Mouse (Mus musculus): ENCODE measurements around the gene Asic2. TPM values are rescaled to one million over a fixed set of nuclear protein-coding genes. Genes with fewer than 3 reads are reported as not detected.

Asic2 gene
- polyA plus RNA-seq, 1 experiment from 2014 or later: 17.8 TPM

DNA sequence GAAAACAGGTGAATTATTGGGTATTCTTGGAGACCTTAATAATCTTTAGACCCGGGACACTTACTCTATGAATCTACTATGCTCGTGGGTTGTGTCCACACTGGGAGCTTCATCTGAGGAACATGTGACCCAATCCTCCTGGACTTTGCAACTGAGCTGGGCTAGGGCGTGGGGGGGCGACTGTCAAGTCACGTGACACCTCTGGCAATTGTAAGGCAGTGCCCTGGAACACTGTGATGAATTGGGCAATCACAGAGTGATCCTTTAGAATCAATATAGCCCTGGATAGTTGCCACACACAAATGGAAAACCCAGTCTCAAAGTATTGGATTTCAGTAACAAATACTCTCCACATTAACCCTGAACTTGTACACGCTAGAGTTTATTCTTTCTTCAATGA lies 867.4 kb downstream of the Asic2 start:
- Histone ChIP-seq H3K4me3 (ENCODE audit: low read length) (no peak overlapping the region), H3K27ac (ENCODE audit: low read depth, low read length) (no peak overlapping the region), H3K4me1 (ENCODE audit: control insufficient read depth, insufficient read depth, low read depth, low read length) (peaks cover 2% of the 10 kb centered on the region; the same call in 1 of the 2 replicates), H3K9ac (ENCODE audit: low read depth, low read length) (no peak overlapping the region), H3K36me3 (ENCODE audit: control insufficient read depth, insufficient read depth, low read length) (no peaks in the 10 kb centered on the region), H3K4me2 (ENCODE audit: low read length) (no peak overlapping the region), H3K27me3 (replicated peaks; ENCODE audit: control insufficient read depth, insufficient read depth, low read length) (no peaks in the 10 kb centered on the region), H3K9me3 (ENCODE audit: control insufficient read depth, low read length) (no peaks in the 10 kb centered on the region)
- WGBS: 84% methylated on average over 6 of the region's 6 CpGs
- no peak for ATAC-seq

DNA sequence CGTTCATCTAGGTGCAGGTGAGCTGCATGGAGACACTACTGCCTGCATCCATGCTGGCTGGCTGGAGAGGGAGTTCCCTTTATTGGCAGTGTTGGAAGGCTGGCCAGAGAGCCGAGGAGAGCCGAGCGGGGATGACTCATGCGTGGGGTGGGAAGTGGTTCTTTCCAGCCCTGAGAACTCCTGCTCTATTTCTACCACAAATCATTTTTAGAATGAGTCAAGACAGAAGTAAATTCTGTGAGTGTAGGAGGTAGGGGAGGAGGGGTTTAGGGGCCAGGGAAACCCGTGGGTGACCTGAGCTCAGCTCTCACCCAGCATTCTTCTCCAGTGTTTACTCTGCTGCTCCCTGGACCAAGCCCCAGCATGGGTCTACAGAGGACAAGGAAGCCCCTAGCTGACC lies 872.2 kb downstream of the Asic2 start:
- Histone ChIP-seq H3K4me3 (ENCODE audit: low read length) (no peak overlapping the region), H3K27me3 (replicated peaks; ENCODE audit: control insufficient read depth, insufficient read depth, low read length) (no peaks in the 10 kb centered on the region), H3K36me3 (ENCODE audit: control insufficient read depth, insufficient read depth, low read length) (no peaks in the 10 kb centered on the region), H3K4me1 (ENCODE audit: control insufficient read depth, insufficient read depth, low read depth, low read length) (no peaks in the 10 kb centered on the region), H3K9me3 (ENCODE audit: control insufficient read depth, low read length) (no peaks in the 10 kb centered on the region), H3K27ac (ENCODE audit: low read depth, low read length) (no peak overlapping the region), H3K9ac (ENCODE audit: low read depth, low read length) (no peak overlapping the region), H3K4me2 (ENCODE audit: low read length) (no peak overlapping the region)
- no peak for ATAC-seq
- WGBS: 78% methylated on average over 6 of the region's 6 CpGs

DNA sequence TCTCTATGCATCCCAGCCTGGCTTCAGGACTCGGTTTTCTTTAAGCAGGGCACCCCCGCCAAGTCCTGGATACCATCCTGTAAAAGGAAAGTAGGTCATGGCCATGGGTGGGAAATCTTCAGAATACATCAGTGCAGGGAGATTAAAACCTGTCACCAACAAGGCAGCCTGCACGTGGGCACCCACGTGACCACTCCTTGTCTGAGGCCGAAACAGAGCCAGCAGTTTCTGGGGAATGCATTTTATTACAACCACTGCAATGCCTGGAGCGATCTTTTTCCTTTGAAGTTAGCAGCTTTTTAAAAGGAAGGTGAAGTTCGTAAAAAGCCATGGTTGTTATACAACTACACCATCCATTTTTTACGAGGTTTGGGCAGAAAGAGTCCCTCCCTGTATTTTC lies 873.7 kb downstream of the Asic2 start:
- Histone ChIP-seq H3K36me3 (ENCODE audit: control insufficient read depth, insufficient read depth, low read length) (no peaks in the 10 kb centered on the region), H3K4me1 (ENCODE audit: control insufficient read depth, insufficient read depth, low read depth, low read length) (no peaks in the 10 kb centered on the region), H3K9me3 (ENCODE audit: control insufficient read depth, low read length) (no peaks in the 10 kb centered on the region), H3K27ac (ENCODE audit: low read depth, low read length) (no peak overlapping the region), H3K9ac (ENCODE audit: low read depth, low read length) (no peak overlapping the region), H3K27me3 (replicated peaks; ENCODE audit: control insufficient read depth, insufficient read depth, low read length) (no peaks in the 10 kb centered on the region), H3K4me3 (ENCODE audit: low read length) (no peak overlapping the region), H3K4me2 (ENCODE audit: low read length) (no peak overlapping the region)
- WGBS: 74% methylated on average over 8 of the region's 8 CpGs
- ATAC-seq: no peak

DNA sequence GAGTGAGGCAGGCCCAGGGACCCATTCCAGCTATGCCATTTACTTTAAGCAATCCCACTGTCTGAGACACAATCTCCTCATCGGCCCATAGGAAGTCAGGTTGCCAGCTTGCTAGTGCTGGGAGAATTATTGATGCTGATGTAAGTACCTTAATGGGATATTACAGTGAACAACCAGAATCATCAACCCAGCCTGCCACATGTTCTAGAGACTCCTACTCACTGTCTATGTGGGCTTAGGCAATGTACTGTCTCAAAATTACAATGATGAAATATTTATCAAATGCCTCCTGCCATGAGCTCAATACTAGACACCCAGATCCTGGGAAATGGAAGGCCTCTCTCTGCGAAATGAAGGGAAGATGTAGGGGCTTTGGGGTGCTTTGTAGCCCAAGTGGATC lies 876.1 kb downstream of the Asic2 start:
- Histone ChIP-seq H3K4me2 (ENCODE audit: low read length) (no peak overlapping the region), H3K27ac (ENCODE audit: low read depth, low read length) (no peak overlapping the region), H3K4me3 (ENCODE audit: low read length) (no peak overlapping the region), H3K9me3 (ENCODE audit: control insufficient read depth, low read length) (no peaks in the 10 kb centered on the region), H3K4me1 (ENCODE audit: control insufficient read depth, insufficient read depth, low read depth, low read length) (no peaks in the 10 kb centered on the region), H3K27me3 (replicated peaks; ENCODE audit: control insufficient read depth, insufficient read depth, low read length) (no peaks in the 10 kb centered on the region), H3K9ac (ENCODE audit: low read depth, low read length) (no peak overlapping the region), H3K36me3 (ENCODE audit: control insufficient read depth, insufficient read depth, low read length) (no peaks in the 10 kb centered on the region)
- no peak for ATAC-seq
- 69% methylated on average over 2 of the region's 2 CpGs for WGBS

DNA sequence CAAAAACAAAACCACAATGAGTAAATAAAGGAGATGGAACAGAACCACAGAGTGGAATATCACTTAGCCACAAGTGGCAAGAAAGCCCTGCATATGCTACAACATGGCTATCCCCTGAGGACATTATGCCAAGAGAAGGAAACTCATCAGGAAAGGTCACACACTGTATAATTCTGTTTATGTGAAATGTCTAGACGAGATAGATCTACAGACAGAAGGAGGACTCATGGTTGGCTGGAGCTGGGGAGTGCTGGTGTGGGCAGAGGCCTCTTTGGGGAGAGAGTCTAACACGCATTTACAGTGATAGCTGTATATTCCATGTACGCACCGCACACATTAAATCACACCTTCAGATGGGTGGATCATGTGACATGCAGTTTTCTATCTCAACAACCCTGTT lies 884.4 kb downstream of the Asic2 start:
- no peak overlapping the region for H3K9ac ChIP-seq (ENCODE audit: low read depth, low read length)
- no peak overlapping the region for H3K4me2 ChIP-seq (ENCODE audit: low read length)
- H3K36me3 ChIP-seq (ENCODE audit: control insufficient read depth, insufficient read depth, low read length): no peaks in the 10 kb centered on the region
- ATAC-seq: no peak
- H3K27me3 ChIP-seq (replicated peaks; ENCODE audit: control insufficient read depth, insufficient read depth, low read length): no peaks in the 10 kb centered on the region
- H3K4me1 ChIP-seq (ENCODE audit: control insufficient read depth, insufficient read depth, low read depth, low read length): peaks cover 3% of the 10 kb centered on the region; the same call in 1 of the 2 replicates
- H3K4me3 ChIP-seq (ENCODE audit: low read length): no peak overlapping the region
- WGBS: 75% methylated on average over 4 of the region's 4 CpGs
- H3K27ac ChIP-seq (ENCODE audit: low read depth, low read length): no peak overlapping the region
- no peaks in the 10 kb centered on the region for H3K9me3 ChIP-seq (ENCODE audit: control insufficient read depth, low read length)

DNA sequence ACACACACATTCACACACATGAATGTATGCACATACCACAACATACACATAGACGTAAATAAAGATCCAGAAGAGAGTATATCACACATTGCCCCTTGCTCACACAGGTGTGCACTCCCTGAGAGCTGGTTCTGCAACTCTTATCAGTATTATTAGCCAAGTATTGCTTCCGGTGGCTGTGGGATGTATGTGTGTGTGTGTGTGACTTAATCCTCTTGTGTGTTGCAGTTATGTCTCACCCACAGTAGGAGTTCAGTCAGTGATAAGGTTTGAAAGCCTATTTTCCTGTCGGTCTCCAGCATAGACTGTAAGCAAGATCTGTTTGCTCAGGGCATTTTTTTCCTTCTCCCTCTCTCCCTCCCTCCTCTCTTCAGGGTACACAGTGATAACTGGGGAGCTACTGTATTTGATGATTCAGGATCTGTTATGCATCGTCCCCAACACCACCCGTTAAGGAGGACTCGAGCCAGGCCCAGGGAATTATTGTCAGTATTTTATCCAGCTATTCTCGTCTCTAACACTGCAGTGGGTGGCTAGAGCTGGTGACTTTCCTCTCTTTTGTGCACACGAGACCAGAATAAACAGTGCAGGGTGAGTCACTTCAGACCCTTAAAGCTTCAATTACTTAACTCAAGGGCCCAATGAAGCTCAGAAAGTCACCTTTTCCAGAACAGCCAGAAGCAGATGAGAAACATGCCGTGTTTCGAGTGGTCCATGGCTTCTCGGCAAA lies 888.0 kb downstream of the Asic2 start:
- Histone ChIP-seq H3K36me3 (ENCODE audit: control insufficient read depth, insufficient read depth, low read length) (no peaks in the 10 kb centered on the region), H3K27me3 (replicated peaks; ENCODE audit: control insufficient read depth, insufficient read depth, low read length) (no peaks in the 10 kb centered on the region), H3K9ac (ENCODE audit: low read depth, low read length) (no peak overlapping the region), H3K4me2 (ENCODE audit: low read length) (no peak overlapping the region), H3K4me3 (ENCODE audit: low read length) (no peak overlapping the region), H3K9me3 (ENCODE audit: control insufficient read depth, low read length) (no peaks in the 10 kb centered on the region), H3K27ac (ENCODE audit: low read depth, low read length) (no peak overlapping the region), H3K4me1 (ENCODE audit: control insufficient read depth, insufficient read depth, low read depth, low read length) (peaks cover 3% of the 10 kb centered on the region; the same call in 1 of the 2 replicates)
- WGBS: 69% methylated on average over 11 of the region's 11 CpGs
- no peak for ATAC-seq

DNA sequence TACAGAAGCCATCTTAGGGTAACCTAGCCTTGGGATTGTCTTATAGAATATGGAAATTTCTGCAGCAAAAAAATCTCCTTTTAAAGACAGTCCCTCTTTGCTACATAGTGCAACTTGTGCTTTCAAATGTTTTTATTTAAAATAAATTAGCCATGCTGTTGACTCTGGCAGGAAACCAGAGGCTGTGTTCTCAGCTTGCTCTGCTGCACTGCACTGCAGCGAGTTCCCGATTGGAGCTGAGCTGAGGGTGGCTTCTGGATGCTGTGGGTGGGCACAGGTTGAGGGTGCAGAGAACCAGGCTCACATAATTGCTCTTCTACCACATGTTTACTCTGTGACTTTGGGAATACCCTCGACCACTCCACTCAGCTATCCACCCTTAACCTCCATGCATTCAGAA lies 889.0 kb downstream of the Asic2 start:
- H3K36me3 ChIP-seq (ENCODE audit: control insufficient read depth, insufficient read depth, low read length): no peaks in the 10 kb centered on the region
- no peaks in the 10 kb centered on the region for H3K4me1 ChIP-seq (ENCODE audit: control insufficient read depth, insufficient read depth, low read depth, low read length)
- no peak overlapping the region for H3K9ac ChIP-seq (ENCODE audit: low read depth, low read length)
- WGBS: 59% methylated on average over 3 of the region's 3 CpGs
- no peak overlapping the region for H3K4me3 ChIP-seq (ENCODE audit: low read length)
- no peak for ATAC-seq
- H3K27ac ChIP-seq (ENCODE audit: low read depth, low read length): no peak overlapping the region
- no peaks in the 10 kb centered on the region for H3K9me3 ChIP-seq (ENCODE audit: control insufficient read depth, low read length)
- H3K27me3 ChIP-seq (replicated peaks; ENCODE audit: control insufficient read depth, insufficient read depth, low read length): no peaks in the 10 kb centered on the region
- H3K4me2 ChIP-seq (ENCODE audit: low read length): no peak overlapping the region

DNA sequence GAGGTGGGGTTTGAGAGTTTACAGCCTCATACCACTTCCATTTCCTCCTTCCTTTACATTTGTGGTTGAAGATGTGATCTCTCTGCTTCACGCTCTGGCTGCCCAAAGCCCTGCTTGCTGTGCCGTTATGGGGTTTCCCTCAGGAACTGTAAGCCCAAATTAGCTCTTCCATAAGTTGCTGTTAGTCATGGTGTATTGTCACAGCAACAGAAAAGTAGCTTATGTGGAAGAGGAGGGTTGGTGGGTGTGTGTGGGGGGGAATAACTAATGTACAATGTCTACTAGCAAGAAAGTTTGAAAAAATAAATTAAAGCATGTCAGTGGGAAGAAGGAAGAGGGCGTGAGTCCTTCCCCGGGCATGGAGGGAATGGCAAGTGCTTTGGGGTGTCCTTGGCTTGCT lies 896.4 kb downstream of the Asic2 start:
- ATAC-seq: no peak
- WGBS: 81% methylated on average over 4 of the region's 4 CpGs
- H3K4me1 ChIP-seq (ENCODE audit: control insufficient read depth, insufficient read depth, low read depth, low read length): no peaks in the 10 kb centered on the region
- H3K9me3 ChIP-seq (ENCODE audit: control insufficient read depth, low read length): no peaks in the 10 kb centered on the region
- H3K27me3 ChIP-seq (replicated peaks; ENCODE audit: control insufficient read depth, insufficient read depth, low read length): no peaks in the 10 kb centered on the region
- no peak overlapping the region for H3K4me2 ChIP-seq (ENCODE audit: low read length)
- no peak overlapping the region for H3K27ac ChIP-seq (ENCODE audit: low read depth, low read length)
- no peaks in the 10 kb centered on the region for H3K36me3 ChIP-seq (ENCODE audit: control insufficient read depth, insufficient read depth, low read length)
- H3K9ac ChIP-seq (ENCODE audit: low read depth, low read length): no peak overlapping the region
- H3K4me3 ChIP-seq (ENCODE audit: low read length): no peak overlapping the region

DNA sequence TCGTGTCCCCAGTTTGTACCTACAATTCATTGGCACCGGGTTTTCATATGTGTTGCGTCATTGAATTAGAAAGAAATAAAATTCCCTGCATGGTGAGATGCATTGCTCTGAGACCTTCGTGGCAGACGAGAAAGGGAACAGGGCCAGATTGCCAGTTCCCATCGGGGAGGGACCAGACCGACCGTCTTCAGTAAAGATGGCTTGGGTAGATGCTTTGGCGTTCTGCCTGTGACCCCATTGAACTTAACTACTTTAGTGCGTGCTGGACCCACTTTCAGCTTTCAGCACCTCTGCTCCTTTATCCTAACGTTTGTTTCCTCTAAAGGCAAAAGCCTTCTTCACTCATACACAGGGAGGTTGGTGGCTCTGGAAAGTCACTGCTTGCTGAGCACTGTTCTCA lies 902.9 kb downstream of the Asic2 start:
- no peaks in the 10 kb centered on the region for H3K27me3 ChIP-seq (replicated peaks; ENCODE audit: control insufficient read depth, insufficient read depth, low read length)
- H3K9ac ChIP-seq (ENCODE audit: low read depth, low read length): no peak overlapping the region
- H3K9me3 ChIP-seq (ENCODE audit: control insufficient read depth, low read length): no peaks in the 10 kb centered on the region
- no peak for ATAC-seq
- no peaks in the 10 kb centered on the region for H3K36me3 ChIP-seq (ENCODE audit: control insufficient read depth, insufficient read depth, low read length)
- H3K4me3 ChIP-seq (ENCODE audit: low read length): no peak overlapping the region
- H3K4me2 ChIP-seq (ENCODE audit: low read length): no peak overlapping the region
- no peaks in the 10 kb centered on the region for H3K4me1 ChIP-seq (ENCODE audit: control insufficient read depth, insufficient read depth, low read depth, low read length)
- H3K27ac ChIP-seq (ENCODE audit: low read depth, low read length): no peak overlapping the region
- WGBS: 79% methylated on average over 11 of the region's 11 CpGs
